Mouse (Mus musculus) spleen, adult 2 months (tissue): Measurements from ENCODE around the gene Ess2.

ENCODE experiments used
- CTCF ChIP-seq: fragments of 200-500 bp; IDR thresholded peaks from 2 replicates; pipeline ENCODE4 v1.5.1; 2011; ENCODE audit warnings: mild to moderate bottlenecking, inconsistent platforms; ENCODE audit not compliant: insufficient read depth, insufficient read length, insufficient replicate concordance; ENCODE audit errors: extremely low read depth
- POLR2A ChIP-seq: fragments of 200-500 bp; IDR thresholded peaks from 2 replicates; pipeline ENCODE4 v1.6.1; 2011; ENCODE audit warnings: low read depth, low read length, inconsistent platforms

DNA sequence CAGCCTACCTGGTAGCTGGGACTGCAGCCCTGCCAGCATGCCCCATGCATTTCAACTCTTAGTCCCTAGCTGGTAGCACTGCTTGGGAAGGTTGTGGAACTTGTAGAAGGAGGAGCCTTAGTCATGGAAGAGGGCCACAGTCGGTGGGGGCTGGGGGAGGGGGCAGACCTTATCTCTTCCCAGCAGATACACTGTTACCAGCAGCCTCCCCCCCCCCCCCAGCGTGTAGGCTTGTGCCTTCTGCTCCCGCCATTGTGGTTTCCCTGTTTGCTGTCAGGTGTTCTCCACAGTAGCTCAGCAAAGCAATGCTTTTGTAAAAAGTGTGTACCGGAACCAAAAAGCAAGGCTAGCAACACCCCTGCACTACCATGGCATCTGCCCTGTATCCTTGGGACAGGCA is 40.5 kb upstream of the Ess2 start:
- TF ChIP-seq POLR2A (no peak), CTCF (no peak)
